Mouse (Mus musculus) intestine, embryonic 14.5 days (tissue): ENCODE results near the gene Phf12. TPM values are rescaled to one million over a fixed set of nuclear protein-coding genes. Genes with fewer than 3 reads are reported as not detected.

ENCODE experiments used
- ATAC-seq: fragments of 200-750 bp; cut with Nextera tagmentation; replicated peaks from 2 replicates; pipeline ENCODE4 v1.8.0; 2017; ENCODE audit warnings: low read depth, moderate number of reproducible peaks, moderate TSS enrichment, moderate library complexity; ENCODE audit not compliant: low FRiP score, low TSS enrichment
- DNase-seq: peaks from one replicate; pipeline ENCODE4 v3.0.0-alpha.2; 2018; ENCODE audit warnings: low spot score
- H3K27ac ChIP-seq: fragments of 300-500 bp; sonication (generic); 2 replicates; pipeline ENCODE4 v1.5.1; 2014; ENCODE audit warnings: low read depth, mild to moderate bottlenecking, control low read depth
- H3K27me3 ChIP-seq: fragments of 300-500 bp; sonication (generic); replicated peaks from 2 replicates; pipeline ENCODE4 v1.6.1; 2014; ENCODE audit warnings: low read length, control low read depth; ENCODE audit not compliant: control insufficient read depth, insufficient read depth
- H3K36me3 ChIP-seq: fragments of 300-500 bp; sonication (generic); 2 replicates; pipeline ENCODE4 v1.6.1; 2014; ENCODE audit warnings: low read length, control low read depth; ENCODE audit not compliant: control insufficient read depth, insufficient read depth
- H3K4me1 ChIP-seq: fragments of 300-500 bp; sonication (generic); replicated peaks from 2 replicates; pipeline ENCODE4 v1.6.1; 2014; ENCODE audit warnings: low read length, control low read depth, mixed read lengths; ENCODE audit not compliant: control insufficient read depth, insufficient read depth
- H3K4me2 ChIP-seq: fragments of 300-500 bp; sonication (generic); 2 replicates; pipeline ENCODE4 v1.6.1; 2014; ENCODE audit warnings: low read length
- H3K4me3 ChIP-seq: fragments of 300-500 bp; sonication (generic); 2 replicates; pipeline ENCODE4 v1.5.1; 2014; ENCODE audit warnings: low read depth, low read length, control low read depth, mixed read lengths
- H3K9ac ChIP-seq: fragments of 300-500 bp; sonication (generic); 2 replicates; pipeline ENCODE4 v1.6.1; 2014; ENCODE audit warnings: mild to moderate bottlenecking, low read length
- H3K9me3 ChIP-seq: fragments of 300-500 bp; sonication (generic); 2 replicates; pipeline ENCODE4 v1.6.1; 2016; ENCODE audit warnings: low read length, control low read depth; ENCODE audit not compliant: control insufficient read depth
- WGBS: fragments of 180-500 bp; shearing (Covaris S2); extraction: QIAGEN DNeasy Blood & Tissue Kit; methylation state at CpG from one replicate; pipeline ENCODE4 v1.1.7; 2014; 5-methylcytosine and 5-hydroxymethylcytosine counted together
- polyA plus RNA-seq: library from polyadenylated mRNA; unstranded; fragments of >200 nt; fragmentation: Nextera tagmentation; extraction: Ambion mirVana; gene quantifications from 2 replicates; pipeline ENCODE4 v1.2.1, GENCODE M21; 2014

The Phf12 gene
- polyA plus RNA-seq, 1 experiment from 2014 or later, result 16.5 TPM

DNA sequence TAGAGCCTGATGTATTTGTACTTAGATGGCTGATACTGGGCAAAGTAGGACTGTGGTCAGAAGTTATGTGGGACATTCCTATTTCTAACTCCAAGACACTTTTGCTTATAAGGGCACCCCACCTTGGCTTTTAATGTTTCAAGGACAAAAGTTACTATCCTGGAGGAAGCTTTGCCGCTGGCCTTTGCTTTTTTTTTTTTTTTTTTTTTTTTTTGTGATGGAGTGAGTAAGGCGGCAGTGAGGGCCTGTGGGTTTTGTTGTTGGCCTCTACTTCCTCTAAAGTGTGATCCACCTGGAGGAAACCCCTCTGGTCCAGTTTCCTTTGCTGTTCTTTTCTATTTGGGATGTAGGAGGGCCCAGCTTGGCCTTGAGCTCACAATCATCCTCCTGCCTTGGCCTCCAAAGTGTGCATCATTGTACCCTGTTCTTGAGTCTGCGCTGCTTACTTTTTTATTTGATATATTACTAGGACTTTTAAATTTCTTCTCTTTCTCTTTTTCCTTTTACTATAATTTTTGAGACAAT is 3.0 kb downstream of the Phf12 start:
- WGBS, result 86% methylated on average over 3 of the region's 3 CpGs
- no peak for DNase-seq

DNA sequence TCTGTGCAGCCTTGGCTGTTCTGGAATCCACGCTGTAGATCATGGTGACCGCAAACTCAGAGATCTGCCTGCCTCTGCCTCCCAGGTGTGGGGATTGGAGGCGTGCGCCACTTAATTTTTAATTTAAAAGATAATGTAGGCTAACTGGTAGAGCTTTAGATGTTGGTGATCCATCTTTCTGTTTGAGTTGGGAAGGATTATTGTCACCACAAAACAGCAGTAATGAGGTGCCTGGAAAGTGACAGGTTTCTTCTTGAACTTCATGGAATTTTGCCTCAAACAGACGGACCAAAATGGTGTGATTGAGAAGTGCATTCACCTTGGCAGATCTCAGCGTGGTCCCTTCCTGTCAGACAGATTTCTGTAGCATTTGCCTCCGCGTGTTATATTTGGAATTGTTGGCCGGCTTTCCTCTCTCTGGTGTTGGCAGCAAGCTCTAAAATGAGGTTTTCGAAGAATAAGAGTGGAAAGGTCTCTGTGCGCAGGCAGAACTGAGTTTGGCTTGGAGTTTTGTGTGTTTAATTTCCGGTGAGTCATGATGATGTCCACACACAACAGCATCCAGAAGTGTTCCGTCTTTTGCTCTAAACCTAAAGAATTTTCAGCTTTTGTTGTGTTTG is 6.6 kb downstream of the Phf12 start:
- Histone ChIP-seq H3K36me3 (peaks cover 58% of the 10 kb centered on the region), H3K4me2 (no peak overlapping the region)
- WGBS, result 91% methylated on average over 13 of the region's 13 CpGs

More for the DNA sequence above, 3.0 kb downstream of the Phf12 start:
- Histone ChIP-seq H3K36me3 (peaks cover 41% of the 10 kb centered on the region), H3K4me1 (peaks cover 14% of the 10 kb centered on the region), H3K4me3 (peak overlapping the region; percentile 84), H3K9ac (peak overlapping the region; percentile 89), H3K27me3 (no peaks in the 10 kb centered on the region), H3K27ac (peak overlapping the region; percentile 89; the same call in 1 of the 2 replicates), H3K9me3 (no peaks in the 10 kb centered on the region), H3K4me2 (peak overlapping the region; percentile 90)
- no peak for ATAC-seq

DNA sequence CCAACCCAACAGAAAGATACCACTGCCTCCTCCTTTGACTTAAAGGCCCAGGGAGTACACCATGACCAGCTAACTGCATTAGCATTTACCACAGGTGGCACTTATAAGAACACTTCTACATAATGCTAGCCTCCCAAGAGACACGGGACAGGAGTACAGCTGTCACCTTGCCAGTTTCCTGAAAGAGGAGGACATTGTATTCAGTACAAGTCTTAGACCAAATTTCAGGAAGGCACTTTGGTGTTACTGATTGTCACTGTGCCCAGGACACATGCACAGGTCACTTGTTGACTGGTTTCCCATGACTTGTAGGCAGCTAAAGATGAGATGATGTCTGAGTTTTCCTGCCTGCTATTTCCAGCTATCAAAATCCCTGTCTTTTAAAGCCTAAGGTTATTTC is 13.0 kb downstream of the Phf12 start:
- Histone ChIP-seq H3K9me3 (no peaks in the 10 kb centered on the region), H3K4me1 (no peaks in the 10 kb centered on the region), H3K36me3 (peaks cover 38% of the 10 kb centered on the region), H3K4me2 (no peak overlapping the region), H3K4me3 (no peak overlapping the region), H3K9ac (no peak overlapping the region), H3K27ac (no peak overlapping the region), H3K27me3 (no peaks in the 10 kb centered on the region)
- no peak for DNase-seq
- ATAC-seq, result no peak
- WGBS, result 80% methylated on average over 1 of the region's 1 CpGs

More for the DNA sequence above, 6.6 kb downstream of the Phf12 start:
- H3K4me3 ChIP-seq, result no peak overlapping the region
- peaks cover 11% of the 10 kb centered on the region for H3K4me1 ChIP-seq
- DNase-seq, result no peak
- no peak for ATAC-seq
- no peak overlapping the region for H3K27ac ChIP-seq
- no peaks in the 10 kb centered on the region for H3K9me3 ChIP-seq
- H3K27me3 ChIP-seq, result no peaks in the 10 kb centered on the region
- H3K9ac ChIP-seq, result no peak overlapping the region

DNA sequence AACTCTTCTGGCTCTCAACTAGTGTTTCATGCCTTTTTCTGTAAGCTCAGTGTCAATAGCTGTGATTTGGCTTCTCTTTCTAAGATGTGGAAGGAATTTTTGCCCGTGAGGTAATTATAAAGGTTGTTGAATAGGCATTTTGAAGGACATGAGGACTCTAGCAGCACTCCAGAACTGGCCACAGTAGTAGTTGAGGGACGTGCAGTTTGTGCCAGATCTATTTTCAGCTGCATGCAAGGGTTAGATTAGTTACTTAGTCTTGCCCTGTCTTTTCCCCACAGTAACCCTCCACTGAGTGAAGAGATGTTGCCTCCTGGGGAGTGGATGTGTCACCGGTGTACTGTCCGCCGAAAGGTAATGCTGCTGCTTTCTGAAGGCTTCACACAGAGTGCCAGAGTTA is 23.9 kb downstream of the Phf12 start:
- peaks cover 69% of the 10 kb centered on the region for H3K36me3 ChIP-seq
- DNase-seq (no peak), ATAC-seq (no peak)
- WGBS, result 94% methylated on average over 5 of the region's 5 CpGs
- no peak overlapping the region for H3K4me2 ChIP-seq
- H3K4me3 ChIP-seq, result no peak overlapping the region
- no peaks in the 10 kb centered on the region for H3K27me3 ChIP-seq
- H3K9ac ChIP-seq, result no peak overlapping the region
- no peaks in the 10 kb centered on the region for H3K9me3 ChIP-seq
- no peak overlapping the region for H3K27ac ChIP-seq
- H3K4me1 ChIP-seq, result no peaks in the 10 kb centered on the region

DNA sequence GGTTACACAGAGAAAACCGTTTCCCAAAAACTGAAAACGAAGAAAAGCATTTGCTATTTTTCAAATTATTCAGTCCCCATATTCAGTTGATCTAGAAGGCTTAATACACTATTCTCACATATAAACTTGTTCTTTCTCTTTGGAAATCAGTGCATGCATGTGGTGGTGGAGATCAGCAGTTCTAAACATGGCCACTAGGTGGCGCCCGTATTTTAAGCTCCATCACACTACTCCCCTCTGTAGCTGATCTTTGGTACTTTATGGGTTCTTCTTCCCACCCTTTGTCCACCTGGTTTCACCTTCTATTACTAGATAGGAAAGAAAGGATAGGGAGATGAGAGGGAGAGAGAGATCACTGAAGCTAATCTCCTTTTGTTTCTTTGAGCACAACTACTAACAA is 37.1 kb downstream of the Phf12 start:
- DNase-seq, result peak; percentile 90
- 29% methylated on average over 4 of the region's 4 CpGs for WGBS
- no peaks in the 10 kb centered on the region for H3K9me3 ChIP-seq
- no peak overlapping the region for H3K9ac ChIP-seq
- H3K27me3 ChIP-seq, result no peaks in the 10 kb centered on the region
- no peak overlapping the region for H3K4me2 ChIP-seq
- H3K36me3 ChIP-seq, result peaks cover 92% of the 10 kb centered on the region
- peak; percentile 78 for ATAC-seq
- no peaks in the 10 kb centered on the region for H3K4me1 ChIP-seq
- no peak overlapping the region for H3K4me3 ChIP-seq
- no peak overlapping the region for H3K27ac ChIP-seq

DNA sequence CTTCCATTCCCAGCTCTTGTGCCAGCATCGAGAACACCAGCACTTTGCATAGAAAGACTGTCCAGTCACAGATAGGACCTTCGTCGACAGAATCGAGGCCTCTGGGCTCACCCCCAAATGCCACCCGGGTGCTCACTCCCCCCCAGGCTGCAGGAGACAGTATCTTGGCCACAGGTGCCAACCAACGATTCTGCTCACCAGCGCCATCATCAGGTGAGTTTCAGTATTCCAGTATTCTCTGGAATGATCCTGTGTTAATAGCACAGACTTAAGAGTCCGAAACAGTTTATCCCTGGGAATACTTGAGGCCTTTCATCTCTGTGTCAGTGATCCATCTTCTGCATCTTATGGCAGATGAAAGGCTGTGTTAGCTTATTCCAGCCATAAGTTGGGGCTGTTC is 41.1 kb downstream of the Phf12 start:
- WGBS, result 84% methylated on average over 8 of the region's 8 CpGs

DNA sequence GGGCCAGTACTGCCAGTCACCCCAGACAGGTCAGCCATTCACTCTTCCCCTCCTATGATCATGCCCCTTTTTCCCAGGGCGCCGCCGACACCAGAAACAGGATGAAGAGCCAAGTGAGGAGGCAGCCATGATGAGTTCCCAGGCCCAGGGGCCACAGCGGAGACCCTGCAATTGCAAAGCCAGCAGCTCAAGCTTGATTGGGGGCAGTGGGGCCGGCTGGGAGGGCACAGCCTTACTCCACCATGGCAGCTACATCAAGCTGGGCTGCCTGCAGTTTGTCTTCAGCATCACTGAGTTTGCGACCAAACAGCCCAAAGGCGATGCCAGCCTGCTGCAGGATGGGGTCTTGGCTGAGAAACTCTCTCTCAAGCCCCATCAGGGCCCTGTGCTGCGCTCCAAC is 46.7 kb downstream of the Phf12 start:
- WGBS, result 89% methylated on average over 8 of the region's 8 CpGs
- H3K36me3 ChIP-seq, result peaks cover 63% of the 10 kb centered on the region
- no peak for DNase-seq

More for the DNA sequence above, 41.1 kb downstream of the Phf12 start:
- Histone ChIP-seq H3K4me1 (no peaks in the 10 kb centered on the region), H3K9ac (no peak overlapping the region), H3K27me3 (no peaks in the 10 kb centered on the region), H3K36me3 (peaks cover 92% of the 10 kb centered on the region), H3K4me3 (no peak overlapping the region), H3K4me2 (no peak overlapping the region), H3K27ac (no peak overlapping the region), H3K9me3 (no peaks in the 10 kb centered on the region)
- ATAC-seq (no peak), DNase-seq (peak; percentile 63)

GRCm38 (mm10) chr11:78030600-78030999 is 48.0 kb downstream of the Phf12 start:
- ATAC-seq, result no peak
- no peak for DNase-seq
- WGBS, result 66% methylated on average over 2 of the region's 2 CpGs

More for the DNA sequence above, 46.7 kb downstream of the Phf12 start:
- peaks cover 15% of the 10 kb centered on the region for H3K4me1 ChIP-seq
- H3K27ac ChIP-seq, result no peak overlapping the region
- ATAC-seq, result no peak
- H3K9ac ChIP-seq, result no peak overlapping the region
- H3K9me3 ChIP-seq, result no peaks in the 10 kb centered on the region
- H3K4me2 ChIP-seq, result no peak overlapping the region
- H3K27me3 ChIP-seq, result no peaks in the 10 kb centered on the region
- H3K4me3 ChIP-seq, result no peak overlapping the region

GRCm38 (mm10) chr11:78031389-78031788 is 48.8 kb downstream of the Phf12 start:
- peaks cover 15% of the 10 kb centered on the region for H3K4me1 ChIP-seq
- H3K4me3 ChIP-seq, result peak overlapping the region; percentile 66
- WGBS, result 39% methylated on average over 6 of the region's 6 CpGs
- peak overlapping the region; percentile 64 for H3K4me2 ChIP-seq
- no peak for DNase-seq
- H3K36me3 ChIP-seq, result peaks cover 46% of the 10 kb centered on the region
- no peak for ATAC-seq
- peak overlapping the region; percentile 63; the same call in 1 of the 2 replicates for H3K9ac ChIP-seq
- no peaks in the 10 kb centered on the region for H3K9me3 ChIP-seq
- no peak overlapping the region for H3K27ac ChIP-seq
- H3K27me3 ChIP-seq, result no peaks in the 10 kb centered on the region

More at GRCm38 (mm10) chr11:78030600-78030999, 48.0 kb downstream of the Phf12 start:
- Histone ChIP-seq H3K9me3 (no peaks in the 10 kb centered on the region), H3K27ac (no peak overlapping the region), H3K27me3 (no peaks in the 10 kb centered on the region), H3K36me3 (peaks cover 54% of the 10 kb centered on the region), H3K4me1 (peaks cover 15% of the 10 kb centered on the region), H3K9ac (no peak overlapping the region), H3K4me2 (no peak overlapping the region), H3K4me3 (no peak overlapping the region)
